Mouse (Mus musculus) kidney, adult 11 months (tissue): ENCODE data around the gene Trp53i11.
A peak's percentile ranks its signal among the peaks of the same experiment; 100 is the strongest.

ENCODE experiments used
- DNase-seq: peaks from one replicate; pipeline ENCODE4 v3.0.0; 2022

Gene Trp53i11

GRCm38 (mm10) chr2:93187323-93187996, at the start of gene Trp53i11:
Gene Trp53i11 (plus strand): TSS chr2:93187548.
- DNase-seq = peak; percentile 77

- no peak for DNase-seq
These were observed 47.9 kb upstream of the Trp53i11 start for GRCm38 (mm10) chr2:93139476-93139875.

- no peak for DNase-seq
These were observed 46.0 kb upstream of the Trp53i11 start for GRCm38 (mm10) chr2:93141329-93141728.

- peak; percentile 59 for DNase-seq
These were observed 44.7 kb upstream of the Trp53i11 start for GRCm38 (mm10) chr2:93142616-93143015.

GRCm38 (mm10) chr2:93144126-93144525, 43.2 kb upstream of the Trp53i11 start:
- no peak for DNase-seq

GRCm38 (mm10) chr2:93150009-93150408, 37.3 kb upstream of the Trp53i11 start:
- DNase-seq = no peak

- no peak for DNase-seq
These were observed 36.5 kb upstream of the Trp53i11 start for GRCm38 (mm10) chr2:93150673-93151450.

GRCm38 (mm10) chr2:93152191-93152601, 35.2 kb upstream of the Trp53i11 start:
- no peak for DNase-seq

GRCm38 (mm10) chr2:93152883-93153491, 34.4 kb upstream of the Trp53i11 start:
- DNase-seq = no peak

GRCm38 (mm10) chr2:93153833-93154232, 33.5 kb upstream of the Trp53i11 start:
- DNase-seq = no peak

- no peak for DNase-seq
These were observed 32.8 kb upstream of the Trp53i11 start for GRCm38 (mm10) chr2:93154486-93155032.

- DNase-seq = no peak
These were observed 26.8 kb upstream of the Trp53i11 start for GRCm38 (mm10) chr2:93160467-93161035.

GRCm38 (mm10) chr2:93161914-93162664, 25.3 kb upstream of the Trp53i11 start:
- no peak for DNase-seq

GRCm38 (mm10) chr2:93162791-93163190, 24.6 kb upstream of the Trp53i11 start:
- no peak for DNase-seq

- DNase-seq = no peak
These were observed 24.0 kb upstream of the Trp53i11 start for GRCm38 (mm10) chr2:93163317-93163716.

GRCm38 (mm10) chr2:93163750-93164335, 23.5 kb upstream of the Trp53i11 start:
- DNase-seq = no peak

GRCm38 (mm10) chr2:93166295-93166694, 21.1 kb upstream of the Trp53i11 start:
- no peak for DNase-seq

- no peak for DNase-seq
These were observed 20.5 kb upstream of the Trp53i11 start for GRCm38 (mm10) chr2:93166734-93167406.

- DNase-seq = no peak
These were observed 17.0 kb upstream of the Trp53i11 start for GRCm38 (mm10) chr2:93170156-93170844.

- no peak for DNase-seq
These were observed 16.5 kb upstream of the Trp53i11 start for GRCm38 (mm10) chr2:93170845-93171200.

- DNase-seq = no peak
These were observed 15.4 kb upstream of the Trp53i11 start for GRCm38 (mm10) chr2:93171929-93172328.
